Mouse (Mus musculus): ENCODE measurements at regions not wholly inside any gene's neighbourhood (a gene's known extent, or its start where the extent isn't known, plus 50 kb on each side); places are given as distances from the start of the nearest gene placed in this dataset.
A peak's percentile ranks its signal among the peaks of the same experiment; 100 is the strongest.

- Histone ChIP-seq H3K36me3 (no peaks in the 10 kb centered on the region), H3K4me3 (no peak overlapping the region), H3K9me3 (no peaks in the 10 kb centered on the region), H3K27me3 (no peaks in the 10 kb centered on the region), H3K4me1 (peaks cover 42% of the 10 kb centered on the region), H3K4me2 (no peak overlapping the region), H3K27ac (no peak overlapping the region), H3K9ac (no peak overlapping the region)
- no peak for ATAC-seq (ENCODE audit: insufficient number of reproducible peaks, low FRiP score, low TSS enrichment, low read depth)
- WGBS = 53% methylated on average over 8 of the region's 8 CpGs
Observed at GRCm38 (mm10) chr9:31684812-31685188, 220.5 kb upstream of the Tmem45b start.

- Histone ChIP-seq H3K4me3 (no peak overlapping the region), H3K4me1 (peaks cover 42% of the 10 kb centered on the region), H3K9me3 (no peaks in the 10 kb centered on the region), H3K27me3 (no peaks in the 10 kb centered on the region), H3K36me3 (no peaks in the 10 kb centered on the region), H3K27ac (no peak overlapping the region), H3K4me2 (no peak overlapping the region), H3K9ac (no peak overlapping the region)
- 0 out of 2 replicates have a peak, but pooled peaks have one; percentile 28 for ATAC-seq (ENCODE audit: insufficient number of reproducible peaks, low FRiP score, low TSS enrichment, low read depth)
- 38% methylated on average over 15 of the region's 18 CpGs for WGBS
Observed at GRCm38 (mm10) chr9:31684099-31684811, 220.0 kb upstream of the Tmem45b start.

DNA sequence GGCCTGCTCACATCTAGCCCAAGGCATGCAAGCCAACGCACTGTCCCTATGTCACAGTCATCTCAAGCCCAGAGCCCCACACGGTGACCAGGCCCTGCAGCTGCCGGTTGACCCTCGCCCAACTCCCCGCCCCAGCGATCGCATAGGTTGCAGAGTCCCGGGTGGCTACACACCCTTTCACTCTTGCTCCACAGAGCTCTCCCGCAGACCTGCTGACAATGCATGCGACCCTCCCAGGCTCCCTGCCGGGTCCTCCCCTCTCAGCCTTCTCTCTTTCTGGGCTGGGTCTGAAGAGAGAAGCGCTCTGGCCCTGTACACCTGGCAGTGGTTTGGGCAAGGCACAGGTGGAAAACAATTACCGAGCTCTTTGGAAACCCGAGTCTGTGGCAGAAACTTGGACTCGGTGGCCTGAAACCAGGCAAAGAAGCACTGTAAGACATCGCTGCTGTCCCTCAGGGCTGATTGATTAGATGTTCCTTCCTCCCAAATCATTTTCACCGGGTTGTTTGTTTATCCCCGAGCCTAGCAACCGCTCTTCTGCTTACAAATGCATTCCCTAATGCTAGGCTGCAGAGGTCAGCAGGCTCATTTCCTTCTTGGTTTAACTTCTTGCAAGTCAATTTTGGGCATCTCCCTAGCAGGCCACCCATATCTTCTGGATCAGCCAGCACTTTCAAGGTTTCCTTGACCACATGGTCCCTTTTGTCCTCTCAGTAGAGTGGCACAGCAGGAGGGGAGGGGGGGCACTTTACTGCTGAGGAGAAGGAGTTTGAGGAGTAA lies 219.2 kb upstream of the Tmem45b start:
- Histone ChIP-seq H3K9me3 (no peaks in the 10 kb centered on the region), H3K27me3 (no peaks in the 10 kb centered on the region), H3K4me1 (peaks cover 39% of the 10 kb centered on the region), H3K27ac (peak overlapping the region; percentile 17; the same call in 1 of the 2 replicates), H3K9ac (no peak overlapping the region), H3K4me2 (no peak overlapping the region), H3K4me3 (no peak overlapping the region), H3K36me3 (no peaks in the 10 kb centered on the region)
- WGBS = 12% methylated on average over 19 of the region's 19 CpGs
- 0 out of 2 replicates have a peak, but pooled peaks have one; percentile 5 for ATAC-seq (ENCODE audit: insufficient number of reproducible peaks, low FRiP score, low TSS enrichment, low read depth)

DNA sequence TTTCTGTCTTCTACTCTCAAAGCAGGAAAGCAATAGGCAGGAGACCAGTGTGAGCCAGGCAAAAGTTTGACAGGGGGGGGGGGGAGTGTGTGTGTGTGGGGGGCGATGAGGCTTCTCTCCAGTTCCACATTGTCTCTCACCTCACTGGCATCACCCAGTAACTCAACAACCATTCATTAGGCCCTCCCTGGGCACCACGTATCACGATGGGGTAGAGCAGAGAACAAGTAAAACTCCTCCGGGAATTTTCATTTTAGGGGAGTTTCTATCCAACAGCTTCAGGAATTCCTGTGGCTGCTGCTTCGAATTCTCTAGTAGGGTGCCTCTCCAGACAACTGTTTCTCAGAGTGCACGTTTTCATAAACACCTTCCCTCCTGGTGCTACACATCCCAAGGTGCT lies 218.6 kb upstream of the Tmem45b start:
- 25% methylated on average over 6 of the region's 6 CpGs for WGBS
- H3K36me3 ChIP-seq = no peaks in the 10 kb centered on the region
- 0 out of 2 replicates have a peak overlapping the region, but pooled peaks have one; percentile 17 for H3K27ac ChIP-seq
- no peak overlapping the region for H3K4me3 ChIP-seq
- no peaks in the 10 kb centered on the region for H3K9me3 ChIP-seq
- H3K4me1 ChIP-seq = peaks cover 33% of the 10 kb centered on the region
- no peak overlapping the region for H3K9ac ChIP-seq
- H3K4me2 ChIP-seq = no peak overlapping the region
- ATAC-seq (ENCODE audit: insufficient number of reproducible peaks, low FRiP score, low TSS enrichment, low read depth) = no peak
- no peaks in the 10 kb centered on the region for H3K27me3 ChIP-seq

DNA sequence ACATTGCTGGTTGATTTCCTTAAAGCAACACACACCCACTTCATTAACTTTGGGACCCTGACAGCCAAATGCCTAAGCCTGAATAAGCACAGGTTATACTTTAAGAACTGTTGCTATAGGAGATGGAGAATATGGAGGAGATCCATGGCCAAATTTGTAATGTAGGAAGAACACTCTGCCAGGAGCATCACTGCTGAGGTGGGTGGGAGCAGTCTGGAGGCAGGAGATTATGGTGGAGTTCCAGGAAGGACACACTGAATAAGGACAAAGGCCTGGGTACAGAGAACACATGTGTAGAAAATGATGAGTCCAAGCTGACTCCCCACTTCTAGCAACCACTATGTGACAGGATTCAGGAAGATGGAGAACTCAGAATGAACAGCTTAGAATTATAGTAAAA lies 212.9 kb upstream of the Tmem45b start:
- Histone ChIP-seq H3K9ac (no peak overlapping the region), H3K36me3 (no peaks in the 10 kb centered on the region), H3K4me1 (peaks cover 3% of the 10 kb centered on the region; the same call in 1 of the 2 replicates), H3K27me3 (no peaks in the 10 kb centered on the region), H3K9me3 (no peaks in the 10 kb centered on the region), H3K27ac (no peak overlapping the region), H3K4me3 (no peak overlapping the region), H3K4me2 (no peak overlapping the region)
- no peak for ATAC-seq (ENCODE audit: insufficient number of reproducible peaks, low FRiP score, low TSS enrichment, low read depth)

- Histone ChIP-seq H3K9me3 (no peaks in the 10 kb centered on the region), H3K27me3 (no peaks in the 10 kb centered on the region), H3K36me3 (no peaks in the 10 kb centered on the region), H3K9ac (no peak overlapping the region), H3K4me1 (no peaks in the 10 kb centered on the region), H3K4me3 (no peak overlapping the region), H3K4me2 (no peak overlapping the region), H3K27ac (no peak overlapping the region)
- 60% methylated on average over 2 of the region's 2 CpGs for WGBS
- no peak for ATAC-seq (ENCODE audit: insufficient number of reproducible peaks, low FRiP score, low TSS enrichment, low read depth)
Observed at GRCm38 (mm10) chr9:31659026-31659425, 194.8 kb upstream of the Tmem45b start.

- Histone ChIP-seq H3K9me3 (no peaks in the 10 kb centered on the region), H3K27me3 (no peaks in the 10 kb centered on the region), H3K27ac (no peak overlapping the region), H3K36me3 (no peaks in the 10 kb centered on the region), H3K9ac (no peak overlapping the region), H3K4me1 (no peaks in the 10 kb centered on the region), H3K4me2 (no peak overlapping the region), H3K4me3 (no peak overlapping the region)
- 85% methylated on average over 4 of the region's 4 CpGs for WGBS
- ATAC-seq (ENCODE audit: insufficient number of reproducible peaks, low FRiP score, low TSS enrichment, low read depth) = no peak
Observed at GRCm38 (mm10) chr9:31657612-31658011, 193.3 kb upstream of the Tmem45b start.

- no peaks in the 10 kb centered on the region for H3K36me3 ChIP-seq
- no peak overlapping the region for H3K4me2 ChIP-seq
- WGBS = 81% methylated on average over 11 of the region's 11 CpGs
- H3K27ac ChIP-seq = no peak overlapping the region
- H3K9ac ChIP-seq = no peak overlapping the region
- H3K4me1 ChIP-seq = no peaks in the 10 kb centered on the region
- H3K9me3 ChIP-seq = no peaks in the 10 kb centered on the region
- no peaks in the 10 kb centered on the region for H3K27me3 ChIP-seq
- no peak for ATAC-seq (ENCODE audit: insufficient number of reproducible peaks, low FRiP score, low TSS enrichment, low read depth)
- H3K4me3 ChIP-seq = no peak overlapping the region
Observed at GRCm38 (mm10) chr9:31656676-31657075, 192.4 kb upstream of the Tmem45b start.

DNA sequence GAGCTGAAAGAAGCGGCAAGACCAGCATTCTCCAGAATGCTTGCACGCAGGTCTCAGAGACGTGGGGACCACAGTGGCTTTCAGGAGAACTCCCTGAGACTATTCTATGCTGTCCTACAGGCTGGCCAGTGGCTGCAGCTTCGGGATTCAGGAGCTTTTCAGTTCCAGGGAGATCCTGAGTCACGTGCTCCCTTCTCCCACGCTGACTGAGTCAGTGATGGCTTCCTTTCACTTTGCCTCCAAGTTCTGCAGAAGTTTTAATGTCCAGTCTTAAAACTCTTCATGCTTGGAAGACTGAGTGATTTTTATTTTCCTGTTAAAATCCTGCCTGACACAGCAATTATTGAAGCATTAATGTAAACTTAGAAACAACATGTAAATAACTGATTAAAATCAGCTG lies 190.5 kb upstream of the Tmem45b start:
- Histone ChIP-seq H3K4me2 (no peak overlapping the region), H3K4me1 (no peaks in the 10 kb centered on the region), H3K9me3 (no peaks in the 10 kb centered on the region), H3K4me3 (no peak overlapping the region), H3K36me3 (no peaks in the 10 kb centered on the region), H3K27ac (no peak overlapping the region), H3K27me3 (no peaks in the 10 kb centered on the region), H3K9ac (no peak overlapping the region)
- ATAC-seq (ENCODE audit: insufficient number of reproducible peaks, low FRiP score, low TSS enrichment, low read depth) = no peak
- WGBS = 77% methylated on average over 6 of the region's 6 CpGs

- no peak overlapping the region for H3K27ac ChIP-seq
- no peaks in the 10 kb centered on the region for H3K4me1 ChIP-seq
- 67% methylated on average over 7 of the region's 7 CpGs for WGBS
- no peaks in the 10 kb centered on the region for H3K9me3 ChIP-seq
- H3K36me3 ChIP-seq = no peaks in the 10 kb centered on the region
- no peak for ATAC-seq (ENCODE audit: insufficient number of reproducible peaks, low FRiP score, low TSS enrichment, low read depth)
- H3K27me3 ChIP-seq = no peaks in the 10 kb centered on the region
- H3K4me3 ChIP-seq = no peak overlapping the region
- no peak overlapping the region for H3K4me2 ChIP-seq
- H3K9ac ChIP-seq = no peak overlapping the region
Observed at GRCm38 (mm10) chr9:31654213-31654612, 190.0 kb upstream of the Tmem45b start.

GRCm38 (mm10) chr9:31653788-31654187 lies 189.5 kb upstream of the Tmem45b start:
- no peak overlapping the region for H3K4me2 ChIP-seq
- no peak for ATAC-seq (ENCODE audit: insufficient number of reproducible peaks, low FRiP score, low TSS enrichment, low read depth)
- 88% methylated on average over 3 of the region's 3 CpGs for WGBS
- H3K4me3 ChIP-seq = no peak overlapping the region
- H3K4me1 ChIP-seq = no peaks in the 10 kb centered on the region
- no peaks in the 10 kb centered on the region for H3K9me3 ChIP-seq
- no peaks in the 10 kb centered on the region for H3K36me3 ChIP-seq
- H3K27me3 ChIP-seq = no peaks in the 10 kb centered on the region
- no peak overlapping the region for H3K27ac ChIP-seq
- no peak overlapping the region for H3K9ac ChIP-seq

GRCm38 (mm10) chr9:31650362-31651130 lies 186.3 kb upstream of the Tmem45b start:
- Histone ChIP-seq H3K9me3 (no peaks in the 10 kb centered on the region), H3K27me3 (no peaks in the 10 kb centered on the region), H3K4me1 (no peaks in the 10 kb centered on the region), H3K36me3 (no peaks in the 10 kb centered on the region), H3K9ac (no peak overlapping the region), H3K4me2 (no peak overlapping the region), H3K27ac (no peak overlapping the region), H3K4me3 (no peak overlapping the region)
- ATAC-seq (ENCODE audit: insufficient number of reproducible peaks, low FRiP score, low TSS enrichment, low read depth) = peak; percentile 55; the same call in 1 of the 2 replicates
- 64% methylated on average over 10 of the region's 10 CpGs for WGBS

Data from limb, embryonic 15.5 days (tissue).